Mouse (Mus musculus): ENCODE measurements at regions not wholly inside any gene's neighbourhood (a gene's known extent, or its start where the extent isn't known, plus 50 kb on each side); places are given as distances from the start of the nearest gene placed in this dataset.

GRCm38 (mm10) chr14:66472537-66473250 is 463.7 kb upstream of the Gulo start:
- H3K27ac ChIP-seq (ENCODE audit: low read length) = no peak overlapping the region
- H3K27me3 ChIP-seq (ENCODE audit: control insufficient read depth, insufficient read depth, low read length) = no peaks in the 10 kb centered on the region
- no peak overlapping the region for H3K4me3 ChIP-seq (ENCODE audit: low read length)
- ATAC-seq (replicated peaks; ENCODE audit: extremely low read depth, insufficient read depth, low FRiP score) = no peak
- no peak overlapping the region for H3K4me2 ChIP-seq (ENCODE audit: low read depth, low read length)
- H3K9me3 ChIP-seq (replicated peaks; ENCODE audit: control insufficient read depth, low read length) = no peaks in the 10 kb centered on the region
- 52% methylated on average over 5 of the region's 5 CpGs for WGBS
- no peaks in the 10 kb centered on the region for H3K36me3 ChIP-seq (ENCODE audit: control insufficient read depth, insufficient read depth)
- H3K4me1 ChIP-seq (ENCODE audit: control insufficient read depth, insufficient read depth, low read length) = no peaks in the 10 kb centered on the region
- H3K9ac ChIP-seq (ENCODE audit: low read length) = no peak overlapping the region

- 82% methylated on average over 5 of the region's 5 CpGs for WGBS
- Histone ChIP-seq H3K27ac (ENCODE audit: low read length) (no peak overlapping the region), H3K9me3 (replicated peaks; ENCODE audit: control insufficient read depth, low read length) (no peaks in the 10 kb centered on the region), H3K36me3 (ENCODE audit: control insufficient read depth, insufficient read depth) (no peaks in the 10 kb centered on the region), H3K9ac (ENCODE audit: low read length) (no peak overlapping the region), H3K4me2 (ENCODE audit: low read depth, low read length) (no peak overlapping the region), H3K4me1 (ENCODE audit: control insufficient read depth, insufficient read depth, low read length) (no peaks in the 10 kb centered on the region), H3K4me3 (ENCODE audit: low read length) (no peak overlapping the region), H3K27me3 (ENCODE audit: control insufficient read depth, insufficient read depth, low read length) (no peaks in the 10 kb centered on the region)
- no peak for ATAC-seq (replicated peaks; ENCODE audit: extremely low read depth, insufficient read depth, low FRiP score)
Measured at GRCm38 (mm10) chr14:66462081-66462480, 453.1 kb upstream of the Gulo start.

- Histone ChIP-seq H3K9ac (ENCODE audit: low read length) (no peak overlapping the region), H3K27ac (ENCODE audit: low read length) (no peak overlapping the region), H3K4me1 (ENCODE audit: control insufficient read depth, insufficient read depth, low read length) (no peaks in the 10 kb centered on the region), H3K36me3 (ENCODE audit: control insufficient read depth, insufficient read depth) (no peaks in the 10 kb centered on the region), H3K4me3 (ENCODE audit: low read length) (no peak overlapping the region), H3K9me3 (replicated peaks; ENCODE audit: control insufficient read depth, low read length) (no peaks in the 10 kb centered on the region), H3K27me3 (ENCODE audit: control insufficient read depth, insufficient read depth, low read length) (no peaks in the 10 kb centered on the region), H3K4me2 (ENCODE audit: low read depth, low read length) (no peak overlapping the region)
- 75% methylated on average over 3 of the region's 3 CpGs for WGBS
- ATAC-seq (replicated peaks; ENCODE audit: extremely low read depth, insufficient read depth, low FRiP score) = no peak
Measured at GRCm38 (mm10) chr14:66460795-66461194, 451.8 kb upstream of the Gulo start.

- Histone ChIP-seq H3K27ac (ENCODE audit: low read length) (no peak overlapping the region), H3K4me3 (ENCODE audit: low read length) (no peak overlapping the region), H3K9me3 (replicated peaks; ENCODE audit: control insufficient read depth, low read length) (no peaks in the 10 kb centered on the region), H3K9ac (ENCODE audit: low read length) (no peak overlapping the region), H3K36me3 (ENCODE audit: control insufficient read depth, insufficient read depth) (no peaks in the 10 kb centered on the region), H3K4me1 (ENCODE audit: control insufficient read depth, insufficient read depth, low read length) (no peaks in the 10 kb centered on the region), H3K27me3 (ENCODE audit: control insufficient read depth, insufficient read depth, low read length) (no peaks in the 10 kb centered on the region), H3K4me2 (ENCODE audit: low read depth, low read length) (no peak overlapping the region)
- WGBS = 75% methylated on average over 4 of the region's 4 CpGs
- ATAC-seq (replicated peaks; ENCODE audit: extremely low read depth, insufficient read depth, low FRiP score) = no peak
Measured at GRCm38 (mm10) chr14:66458696-66459095, 449.7 kb upstream of the Gulo start.

GRCm38 (mm10) chr14:66457300-66457699 is 448.3 kb upstream of the Gulo start:
- H3K9ac ChIP-seq (ENCODE audit: low read length) = no peak overlapping the region
- no peak overlapping the region for H3K4me2 ChIP-seq (ENCODE audit: low read depth, low read length)
- H3K27me3 ChIP-seq (ENCODE audit: control insufficient read depth, insufficient read depth, low read length) = no peaks in the 10 kb centered on the region
- 79% methylated on average over 6 of the region's 6 CpGs for WGBS
- H3K4me3 ChIP-seq (ENCODE audit: low read length) = no peak overlapping the region
- H3K9me3 ChIP-seq (replicated peaks; ENCODE audit: control insufficient read depth, low read length) = peaks cover 5% of the 10 kb centered on the region
- no peaks in the 10 kb centered on the region for H3K4me1 ChIP-seq (ENCODE audit: control insufficient read depth, insufficient read depth, low read length)
- H3K27ac ChIP-seq (ENCODE audit: low read length) = no peak overlapping the region
- no peaks in the 10 kb centered on the region for H3K36me3 ChIP-seq (ENCODE audit: control insufficient read depth, insufficient read depth)
- no peak for ATAC-seq (replicated peaks; ENCODE audit: extremely low read depth, insufficient read depth, low FRiP score)

- Histone ChIP-seq H3K27ac (ENCODE audit: low read length) (no peak overlapping the region), H3K4me2 (ENCODE audit: low read depth, low read length) (no peak overlapping the region), H3K9me3 (replicated peaks; ENCODE audit: control insufficient read depth, low read length) (peaks cover 5% of the 10 kb centered on the region), H3K9ac (ENCODE audit: low read length) (no peak overlapping the region), H3K4me1 (ENCODE audit: control insufficient read depth, insufficient read depth, low read length) (no peaks in the 10 kb centered on the region), H3K36me3 (ENCODE audit: control insufficient read depth, insufficient read depth) (no peaks in the 10 kb centered on the region), H3K4me3 (ENCODE audit: low read length) (no peak overlapping the region), H3K27me3 (ENCODE audit: control insufficient read depth, insufficient read depth, low read length) (no peaks in the 10 kb centered on the region)
- WGBS = 83% methylated on average over 3 of the region's 3 CpGs
- no peak for ATAC-seq (replicated peaks; ENCODE audit: extremely low read depth, insufficient read depth, low FRiP score)
Measured at GRCm38 (mm10) chr14:66452828-66453227, 443.8 kb upstream of the Gulo start.

- Histone ChIP-seq H3K27me3 (ENCODE audit: control insufficient read depth, insufficient read depth, low read length) (no peaks in the 10 kb centered on the region), H3K36me3 (ENCODE audit: control insufficient read depth, insufficient read depth) (no peaks in the 10 kb centered on the region), H3K4me3 (ENCODE audit: low read length) (no peak overlapping the region), H3K9me3 (replicated peaks; ENCODE audit: control insufficient read depth, low read length) (peaks cover 8% of the 10 kb centered on the region), H3K4me2 (ENCODE audit: low read depth, low read length) (no peak overlapping the region), H3K4me1 (ENCODE audit: control insufficient read depth, insufficient read depth, low read length) (no peaks in the 10 kb centered on the region), H3K9ac (ENCODE audit: low read length) (no peak overlapping the region), H3K27ac (ENCODE audit: low read length) (no peak overlapping the region)
- no peak for ATAC-seq (replicated peaks; ENCODE audit: extremely low read depth, insufficient read depth, low FRiP score)
- WGBS = 38% methylated on average over 10 of the region's 10 CpGs
Measured at GRCm38 (mm10) chr14:66450351-66450750, 441.3 kb upstream of the Gulo start.

GRCm38 (mm10) chr14:66442576-66442975 is 433.6 kb upstream of the Gulo start:
- no peak overlapping the region for H3K27ac ChIP-seq (ENCODE audit: low read length)
- H3K4me2 ChIP-seq (ENCODE audit: low read depth, low read length) = no peak overlapping the region
- no peak overlapping the region for H3K9ac ChIP-seq (ENCODE audit: low read length)
- H3K9me3 ChIP-seq (replicated peaks; ENCODE audit: control insufficient read depth, low read length) = 0 out of 2 replicates have a peak, but pooled peaks cover 3% of the 10 kb centered on the region
- H3K4me3 ChIP-seq (ENCODE audit: low read length) = no peak overlapping the region
- 29% methylated on average over 1 of the region's 1 CpGs for WGBS
- no peaks in the 10 kb centered on the region for H3K27me3 ChIP-seq (ENCODE audit: control insufficient read depth, insufficient read depth, low read length)
- no peak for ATAC-seq (replicated peaks; ENCODE audit: extremely low read depth, insufficient read depth, low FRiP score)
- no peaks in the 10 kb centered on the region for H3K4me1 ChIP-seq (ENCODE audit: control insufficient read depth, insufficient read depth, low read length)
- no peaks in the 10 kb centered on the region for H3K36me3 ChIP-seq (ENCODE audit: control insufficient read depth, insufficient read depth)

- H3K9me3 ChIP-seq (replicated peaks; ENCODE audit: control insufficient read depth, low read length) = 0 out of 2 replicates have a peak, but pooled peaks cover 3% of the 10 kb centered on the region
- no peak overlapping the region for H3K4me2 ChIP-seq (ENCODE audit: low read depth, low read length)
- no peak overlapping the region for H3K27ac ChIP-seq (ENCODE audit: low read length)
- H3K4me3 ChIP-seq (ENCODE audit: low read length) = no peak overlapping the region
- 39% methylated on average over 4 of the region's 4 CpGs for WGBS
- no peak overlapping the region for H3K9ac ChIP-seq (ENCODE audit: low read length)
- no peak for ATAC-seq (replicated peaks; ENCODE audit: extremely low read depth, insufficient read depth, low FRiP score)
- H3K4me1 ChIP-seq (ENCODE audit: control insufficient read depth, insufficient read depth, low read length) = no peaks in the 10 kb centered on the region
- no peaks in the 10 kb centered on the region for H3K27me3 ChIP-seq (ENCODE audit: control insufficient read depth, insufficient read depth, low read length)
- no peaks in the 10 kb centered on the region for H3K36me3 ChIP-seq (ENCODE audit: control insufficient read depth, insufficient read depth)
Measured at GRCm38 (mm10) chr14:66441825-66442224, 432.8 kb upstream of the Gulo start.
